Mouse (Mus musculus): ENCODE results near the gene Medag.
A peak's percentile ranks its signal among the peaks of the same experiment; 100 is the strongest.

Medag gene

GRCm38 (mm10) chr5:149385228-149385961 lies 26.2 kb upstream of the Medag start:
- DNase-seq (ENCODE audit: low spot score): no peak

- no peak for DNase-seq (ENCODE audit: low spot score)
These were observed 25.2 kb upstream of the Medag start for GRCm38 (mm10) chr5:149386294-149386850.

DNA sequence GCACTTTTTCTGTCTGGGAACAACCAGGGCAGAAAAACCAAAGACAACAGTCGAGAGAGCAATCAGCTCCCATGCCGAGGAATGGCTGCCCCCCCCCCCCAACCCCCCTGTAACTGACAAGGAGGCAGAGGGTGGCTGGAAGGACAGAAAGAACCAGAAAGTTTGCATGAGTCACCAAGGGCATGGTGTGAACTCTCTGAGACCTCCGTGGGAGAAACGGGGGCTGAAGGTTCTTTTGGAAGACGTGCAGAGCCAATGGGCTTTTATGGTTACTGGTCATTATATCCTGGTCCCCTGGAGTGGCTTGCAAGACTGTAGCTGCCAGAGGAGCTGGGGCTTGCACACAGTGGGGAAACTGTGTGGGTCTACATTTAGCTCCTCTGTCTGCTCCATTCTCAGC lies 22.6 kb upstream of the Medag start:
- no peak for DNase-seq (ENCODE audit: low spot score)

GRCm38 (mm10) chr5:149389548-149390211 lies 21.9 kb upstream of the Medag start:
- peak; percentile 32 for DNase-seq (ENCODE audit: low spot score)

- DNase-seq (ENCODE audit: low spot score): no peak
These were observed 19.8 kb upstream of the Medag start for GRCm38 (mm10) chr5:149391574-149392375.

- DNase-seq (ENCODE audit: low spot score): no peak
These were observed 19.0 kb upstream of the Medag start for GRCm38 (mm10) chr5:149392420-149392988.

- no peak for DNase-seq (ENCODE audit: low spot score)
These were observed 10.0 kb upstream of the Medag start for GRCm38 (mm10) chr5:149401446-149401975.

DNA sequence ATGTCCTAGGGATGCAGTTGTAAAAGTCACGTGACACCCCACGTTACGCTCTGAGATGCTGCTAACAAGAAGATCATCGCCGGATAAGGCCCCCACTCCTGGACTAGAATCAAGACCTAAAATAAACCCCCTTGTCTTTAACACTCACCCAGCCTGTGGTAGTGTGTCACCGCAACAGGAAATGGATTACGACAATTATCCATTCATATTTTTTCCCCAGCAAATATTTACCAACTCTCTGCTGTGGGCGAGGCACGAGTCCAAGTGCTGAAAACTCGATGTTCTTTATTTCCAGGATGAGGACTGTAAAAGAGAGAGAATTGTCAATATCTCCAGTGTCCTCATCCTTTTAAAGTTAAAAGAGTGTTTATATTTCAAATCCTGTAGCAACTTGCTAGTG lies 9.5 kb upstream of the Medag start:
- no peak for DNase-seq (ENCODE audit: low spot score)

DNA sequence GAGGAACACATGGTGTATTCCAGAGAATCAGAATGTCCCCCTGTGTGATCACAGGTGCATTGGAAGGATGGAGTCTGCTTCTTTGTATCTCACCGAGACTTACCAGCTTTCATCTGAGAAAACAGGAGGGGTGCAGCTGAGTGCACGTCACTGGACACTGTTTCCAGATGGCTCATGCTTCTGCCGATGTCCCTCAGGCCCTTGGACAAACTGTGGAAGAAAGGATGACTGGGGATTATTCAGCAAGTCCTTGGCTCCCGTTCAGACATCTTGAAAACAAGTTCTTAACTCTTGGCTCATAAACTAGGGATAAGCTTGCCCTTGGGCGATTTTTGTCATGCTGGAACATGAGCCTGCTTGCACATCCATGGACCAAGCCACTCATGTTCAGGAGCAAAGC lies 8.2 kb upstream of the Medag start:
- no peak for DNase-seq (ENCODE audit: low spot score)

GRCm38 (mm10) chr5:149404710-149405109 lies 6.8 kb upstream of the Medag start:
- no peak for DNase-seq (ENCODE audit: low spot score)

- no peak for DNase-seq (ENCODE audit: low spot score)
These were observed 4.7 kb upstream of the Medag start for GRCm38 (mm10) chr5:149406791-149407276.

- no peak for DNase-seq (ENCODE audit: low spot score)
These were observed 2.0 kb upstream of the Medag start for GRCm38 (mm10) chr5:149409502-149409901.

DNA sequence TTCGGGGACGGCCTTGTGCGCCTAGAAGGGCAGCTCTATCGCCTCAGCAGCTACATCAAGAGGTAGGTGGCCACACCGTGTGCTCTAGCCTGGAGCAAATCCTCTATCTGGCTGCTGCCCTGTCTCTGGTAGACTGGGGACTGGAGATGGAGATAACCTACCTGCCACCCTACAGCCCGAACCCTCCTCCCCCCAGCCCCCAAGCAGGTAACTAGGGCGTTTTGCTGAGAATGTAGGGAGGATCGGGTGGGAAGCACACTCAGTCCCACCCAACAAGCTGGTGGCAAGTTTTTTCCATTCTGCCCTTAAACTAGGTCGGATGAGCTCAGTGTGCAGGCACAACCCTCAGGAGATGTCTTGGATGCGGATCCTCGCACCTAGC lies 636 bp downstream of the Medag start:
- no peak for DNase-seq (ENCODE audit: low spot score)

DNA sequence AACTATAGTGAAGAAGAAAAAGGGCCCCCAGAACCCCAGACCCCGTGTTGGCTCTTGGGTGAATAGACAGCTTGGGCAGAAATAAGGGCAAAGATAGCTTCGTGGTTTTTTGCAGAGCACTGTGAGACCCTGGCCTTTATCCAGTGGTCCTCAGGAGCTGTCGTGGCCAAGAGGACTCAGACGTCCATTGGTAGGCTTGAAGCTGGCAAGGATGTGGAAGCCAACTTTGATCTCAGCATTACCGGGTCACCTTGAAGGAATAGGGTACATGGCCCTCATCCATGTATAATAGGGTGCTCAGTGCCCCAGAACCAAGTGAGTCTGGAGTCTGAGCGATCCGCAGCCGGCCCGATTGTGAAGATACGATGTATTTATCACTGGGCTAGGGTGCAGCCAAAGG lies 1.1 kb downstream of the Medag start:
- DNase-seq (ENCODE audit: low spot score): no peak

GRCm38 (mm10) chr5:149414369-149415167 lies 3.0 kb downstream of the Medag start:
- DNase-seq (ENCODE audit: low spot score): no peak

DNA sequence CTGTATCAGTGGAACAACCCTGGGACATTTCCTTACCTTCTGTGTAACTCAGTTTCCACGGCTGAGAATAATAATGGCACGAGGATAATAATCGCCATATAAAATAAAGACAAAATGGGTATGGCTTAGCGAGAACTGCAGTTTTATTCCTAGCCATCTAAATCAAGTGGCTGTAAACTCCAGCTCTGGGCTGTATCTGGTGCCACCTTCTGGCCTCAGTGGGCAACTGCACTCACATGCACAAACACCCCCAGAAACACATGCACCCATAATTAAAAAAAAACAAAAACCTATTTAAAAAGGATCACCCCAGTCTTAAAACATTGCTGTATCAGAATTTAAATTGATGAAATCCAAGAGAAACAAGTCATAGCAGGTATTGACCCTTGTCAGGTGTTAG lies 5.8 kb downstream of the Medag start:
- no peak for DNase-seq (ENCODE audit: low spot score)

DNA sequence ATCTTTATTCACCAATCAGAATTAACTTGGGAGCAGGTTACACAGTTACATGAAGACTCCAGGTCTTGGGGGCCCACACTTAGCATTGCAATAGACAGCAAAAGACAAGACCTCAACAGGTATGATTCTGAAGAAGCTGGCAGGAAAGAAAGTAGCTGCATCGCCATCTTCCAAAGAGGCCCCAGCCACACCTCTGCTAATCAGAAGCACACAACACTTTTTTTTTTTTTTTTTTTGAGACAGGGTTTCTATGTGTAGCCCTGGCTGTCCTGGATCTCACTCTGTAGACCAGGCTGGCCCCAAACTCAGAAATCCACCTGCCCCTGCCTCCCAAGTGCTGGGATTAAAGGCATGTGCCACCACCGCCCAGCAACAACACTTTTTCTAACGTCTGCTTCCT lies 15.0 kb downstream of the Medag start:
- DNase-seq (ENCODE audit: low spot score): no peak

GRCm38 (mm10) chr5:149427277-149428060 lies 15.9 kb downstream of the Medag start:
- DNase-seq (ENCODE audit: low spot score): no peak

DNA sequence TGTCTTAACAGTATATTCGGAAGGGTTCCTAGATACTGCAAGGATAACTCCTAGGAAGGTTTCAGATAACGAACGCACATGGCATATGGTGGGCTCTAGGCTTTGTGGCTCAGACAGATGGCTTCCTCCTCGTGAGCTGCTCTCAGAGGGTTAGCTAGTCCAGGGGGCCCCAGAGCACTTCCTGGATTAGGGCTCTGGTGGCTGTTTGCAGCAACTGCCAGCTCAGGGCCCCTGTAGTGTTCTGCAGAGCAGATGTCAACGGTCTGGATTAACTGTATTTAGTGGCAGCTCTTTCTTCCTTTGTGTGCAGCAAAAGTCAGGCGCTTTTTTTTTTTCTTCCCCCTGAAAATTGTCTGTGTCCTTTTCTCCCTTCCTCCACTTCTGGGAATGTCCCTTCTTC lies 16.8 kb downstream of the Medag start:
- DNase-seq (ENCODE audit: low spot score): peak; percentile 78

- peak; percentile 59 for DNase-seq (ENCODE audit: low spot score)
These were observed 17.3 kb downstream of the Medag start for GRCm38 (mm10) chr5:149428810-149429255.

All from retina, embryonic 14.5 days (tissue).